Mouse (Mus musculus) olfactory bulb, adult 2 months (tissue): Measurements from ENCODE around the gene Gm5134.

Source experiments
- CTCF ChIP-seq: fragments of 200-500 bp; IDR thresholded peaks from 2 replicates; pipeline ENCODE4 v1.5.1; 2012; ENCODE audit warnings: low read depth, mild to moderate bottlenecking, low read length, moderate library complexity; ENCODE audit not compliant: insufficient read depth
- POLR2A ChIP-seq: fragments of 200-500 bp; IDR thresholded peaks from 2 replicates; pipeline ENCODE4 v1.6.1; 2012; ENCODE audit warnings: mild to moderate bottlenecking, low read depth, low read length, moderate library complexity; ENCODE audit not compliant: insufficient read depth

- no peak for TF ChIP-seq CTCF
- TF ChIP-seq POLR2A, result no peak
These were observed 24.0 kb upstream of the Gm5134 start for GRCm38 (mm10) chr10:75930304-75930703.
